Mouse (Mus musculus) MEL (cell line): ENCODE results near the gene Vrk3. TPM values are rescaled to one million over a fixed set of nuclear protein-coding genes. Genes with fewer than 3 reads are reported as not detected.

ENCODE experiments used
- DNase-seq: peaks from one replicate; pipeline ENCODE4 v3.0.0; 2011; ENCODE audit warnings: low read depth, low spot score
- H3K27ac ChIP-seq: 2 replicates; pipeline ENCODE4 v1.5.1; 2012; ENCODE audit warnings: low read depth, mild to moderate bottlenecking, control low read depth, low read length, moderate library complexity; ENCODE audit not compliant: control insufficient read depth
- H3K27me3 ChIP-seq, 2 experiments: fragments of 150-350 bp in 1 of 2; sonication (generic) in 1 of 2; 2 replicates each; pipeline ENCODE4 v1.6.1; 2012; ENCODE audit warnings: low read length in 2 of 2, mild to moderate bottlenecking in 2 of 2, improper control_type of control experiment in 1 of 2, moderate library complexity in 1 of 2; ENCODE audit not compliant: insufficient read depth in 2 of 2, control insufficient read depth in 1 of 2
- H3K36me3 ChIP-seq, 2 experiments: 2 replicates each; pipeline ENCODE4 v1.6.1; 2012 to 2014; ENCODE audit warnings: low read length in 2 of 2, improper control_type of control experiment in 1 of 2, inconsistent platforms in 1 of 2, mild to moderate bottlenecking in 1 of 2; ENCODE audit not compliant: insufficient read depth in 2 of 2, control insufficient read depth in 1 of 2
- H3K4me1 ChIP-seq, 2 experiments: fragments of 150-350 bp in 1 of 2; sonication (generic) in 1 of 2; 2 replicates each; pipeline ENCODE4 v1.6.1; 2012; ENCODE audit warnings: low read length in 2 of 2, improper control_type of control experiment in 1 of 2, mild to moderate bottlenecking in 1 of 2; ENCODE audit not compliant: insufficient read depth in 2 of 2, control insufficient read depth in 1 of 2
- H3K4me3 ChIP-seq, 2 experiments: fragments of 150-350 bp in 1 of 2; sonication (generic) in 1 of 2; 2 replicates each; pipeline ENCODE4 v1.5.1; 2012; ENCODE audit warnings: low read depth in 2 of 2, low read length in 2 of 2, mild to moderate bottlenecking in 2 of 2, moderate library complexity in 2 of 2, control low read depth in 1 of 2, improper control_type of control experiment in 1 of 2; ENCODE audit not compliant: control insufficient read depth in 1 of 2, insufficient read depth in 1 of 2
- H3K79me2 ChIP-seq: 2 replicates; pipeline ENCODE4 v1.6.1; 2012; ENCODE audit warnings: mild to moderate bottlenecking, low read length, moderate library complexity; ENCODE audit not compliant: control insufficient read depth, poor library complexity, insufficient read depth
- H3K9ac ChIP-seq: 2 replicates; pipeline ENCODE4 v1.6.1; 2012; ENCODE audit warnings: low read depth, mild to moderate bottlenecking, control low read depth, low read length, moderate library complexity; ENCODE audit not compliant: control insufficient read depth, poor library complexity, severe bottlenecking
- H3K9me3 ChIP-seq: fragments of 150-350 bp; sonication (generic); replicated peaks from 2 replicates; pipeline ENCODE4 v1.6.1; 2012; ENCODE audit warnings: mild to moderate bottlenecking, low read length, improper control_type of control experiment, moderate library complexity; ENCODE audit not compliant: insufficient read depth
- CHD2 ChIP-seq: IDR thresholded peaks from 2 replicates; pipeline ENCODE4 v1.6.1; 2011; ENCODE audit warnings: low read length, improper control_type of control experiment
- CTCF ChIP-seq, 3 experiments: IDR thresholded peaks in 2 of 3; conservative IDR thresholded peaks in 1 of 3; 2 replicates each; pipeline ENCODE4 v1.5.1; 2011 to 2012; ENCODE audit warnings: low read length in 3 of 3, low read depth in 2 of 3, mild to moderate bottlenecking in 2 of 3, improper control_type of control experiment in 1 of 3, inconsistent platforms in 1 of 3, mixed read lengths in 1 of 3, moderate library complexity in 1 of 3; ENCODE audit not compliant: control insufficient read depth in 1 of 3, insufficient read depth in 1 of 3, poor library complexity in 1 of 3, severe bottlenecking in 1 of 3
- E2F4 ChIP-seq: IDR thresholded peaks from 2 replicates; pipeline ENCODE4 v1.6.1; 2011; ENCODE audit warnings: low read depth, low read length, improper control_type of control experiment, borderline replicate concordance
- EP300 ChIP-seq, 2 experiments: IDR thresholded peaks; 2 replicates each; pipeline ENCODE4 v1.6.1; 2011; ENCODE audit warnings: improper control_type of control experiment in 2 of 2, low read length in 2 of 2, low read depth in 1 of 2, mild to moderate bottlenecking in 1 of 2
- GATA1 ChIP-seq: IDR thresholded peaks from 2 replicates; pipeline ENCODE4 v1.6.1; 2011; ENCODE audit warnings: low read depth, low read length, improper control_type of control experiment
- MAZ ChIP-seq: IDR thresholded peaks from 2 replicates; pipeline ENCODE4 v1.6.1; 2012; ENCODE audit warnings: low read depth, mild to moderate bottlenecking, inconsistent platforms, low read length, improper control_type of control experiment
- MXI1 ChIP-seq: IDR thresholded peaks from 2 replicates; pipeline ENCODE4 v1.6.1; 2011; ENCODE audit warnings: mild to moderate bottlenecking, low read depth, low read length, improper control_type of control experiment
- NRF1 ChIP-seq: IDR thresholded peaks from 2 replicates; pipeline ENCODE4 v1.6.1; 2014; ENCODE audit warnings: low read depth, mild to moderate bottlenecking, inconsistent platforms, low read length, improper control_type of control experiment, moderate library complexity; ENCODE audit not compliant: poor library complexity, insufficient read depth, severe bottlenecking
- SIN3A ChIP-seq: IDR thresholded peaks from 2 replicates; pipeline ENCODE4 v1.6.1; 2012; ENCODE audit warnings: low read length, improper control_type of control experiment, inconsistent platforms
- SMC3 ChIP-seq: IDR thresholded peaks from 2 replicates; pipeline ENCODE4 v1.6.1; 2011; ENCODE audit warnings: low read depth, low read length, improper control_type of control experiment
- TAL1 ChIP-seq: IDR thresholded peaks from 2 replicates; pipeline ENCODE4 v1.6.1; 2012; ENCODE audit warnings: mild to moderate bottlenecking, inconsistent platforms, low read length, moderate library complexity, mixed read lengths
- TCF12 ChIP-seq: IDR thresholded peaks from 2 replicates; pipeline ENCODE4 v1.6.1; 2014; ENCODE audit warnings: low read depth, mild to moderate bottlenecking, inconsistent platforms, low read length, improper control_type of control experiment, moderate library complexity
- UBTF ChIP-seq: IDR thresholded peaks from 2 replicates; pipeline ENCODE4 v1.6.1; 2012; ENCODE audit warnings: low read depth, mild to moderate bottlenecking, inconsistent platforms, low read length, improper control_type of control experiment, moderate library complexity, borderline replicate concordance; ENCODE audit not compliant: insufficient read depth
- USF1 ChIP-seq: IDR thresholded peaks from 2 replicates; pipeline ENCODE4 v1.6.1; 2014; ENCODE audit warnings: low read depth, mild to moderate bottlenecking, inconsistent platforms, low read length, improper control_type of control experiment, moderate library complexity
- ZMIZ1 ChIP-seq: IDR thresholded peaks from 2 replicates; pipeline ENCODE4 v1.6.1; 2012; ENCODE audit warnings: low read depth, mild to moderate bottlenecking, inconsistent platforms, low read length, improper control_type of control experiment, moderate library complexity
- ZNF384 ChIP-seq: IDR thresholded peaks from 2 replicates; pipeline ENCODE4 v1.6.1; 2012; ENCODE audit warnings: low read depth, mild to moderate bottlenecking, inconsistent platforms, low read length, improper control_type of control experiment
- polyA plus RNA-seq, 2 experiments: library from polyadenylated mRNA; stranded (reverse) in 1 of 2; unstranded in 1 of 2; fragments of >175 nt in 1 of 2; fragments of >200 nt in 1 of 2; gene quantifications; 2 replicates each; pipeline versions ENCODE4 v1.2.1 to v1.2.4; 2012; ENCODE audit warnings: low replicate concordance in 2 of 2, low read depth in 1 of 2; ENCODE audit not compliant: insufficient read length in 2 of 2, insufficient read depth in 1 of 2, missing spikeins in 1 of 2
- total RNA-seq: library from RNA; depleted of rRNA; stranded (reverse); fragments of 300-350 nt; gene quantifications from 2 replicates; pipeline ENCODE4 v1.2.3, GENCODE M21; 2012

The Vrk3 gene
- total and polyA plus RNA-seq, 3 experiments = 24.9 to 55.6 TPM; not detected in 1

GRCm38 (mm10) chr7:44770046-44770578, 21.9 kb downstream of the Vrk3 start:
- H3K9me3 ChIP-seq = no peaks in the 10 kb centered on the region
- no peaks in the 10 kb centered on the region for H3K27me3 ChIP-seq
- DNase-seq = peak; percentile 81
- no peak overlapping the region for H3K4me3 ChIP-seq
- H3K79me2 ChIP-seq = no peaks in the 10 kb centered on the region
- peaks cover 0 to 2% of the 10 kb centered on the region in 2 experiments; a peak in 1 of 4 replicates for H3K4me1 ChIP-seq
- no peak overlapping the region for H3K9ac ChIP-seq
- TF ChIP-seq ZMIZ1 = no peak
- TF ChIP-seq NRF1 = no peak
- peak; percentile 100 for TF ChIP-seq SIN3A
- peak; percentile 99 for TF ChIP-seq MXI1
- H3K27ac ChIP-seq = no peak overlapping the region
- peaks cover 0 to 4% of the 10 kb centered on the region in 2 experiments; a peak in 1 of 4 replicates for H3K36me3 ChIP-seq

- peak; percentile 51 for DNase-seq
- TF ChIP-seq UBTF = no peak
- peak; percentile 72 for TF ChIP-seq TAL1
- peak; percentile 29 to 68; a peak in 3 of 4 replicates for TF ChIP-seq EP300 (IDR thresholded peaks at IDR 0.05; ENCODE audit: low read depth in 1 of 2, low read length in 2 of 2)
- TF ChIP-seq ZNF384 = no peak
- peak; percentile 77 for TF ChIP-seq TCF12
- peak; percentile 44; the same call in 1 of the 2 replicates for TF ChIP-seq GATA1
- TF ChIP-seq MAZ = no peak
- H3K4me1 ChIP-seq = peaks cover 0 to 2% of the 10 kb centered on the region in 2 experiments; a peak in 1 of 4 replicates
- no peaks in the 10 kb centered on the region for H3K27me3 ChIP-seq
- H3K36me3 ChIP-seq = peaks cover 0 to 4% of the 10 kb centered on the region in 2 experiments; a peak in 1 of 4 replicates
- no peak overlapping the region for H3K27ac ChIP-seq
- H3K4me3 ChIP-seq = no peak overlapping the region
- H3K9me3 ChIP-seq = no peaks in the 10 kb centered on the region
- H3K9ac ChIP-seq = no peak overlapping the region
- H3K79me2 ChIP-seq = no peaks in the 10 kb centered on the region
Measured at GRCm38 (mm10) chr7:44772591-44773204, 24.5 kb downstream of the Vrk3 start.

GRCm38 (mm10) chr7:44776849-44777498, 28.8 kb downstream of the Vrk3 start:
- Histone ChIP-seq H3K9ac (no peak overlapping the region), H3K4me1 (peaks cover 0 to 2% of the 10 kb centered on the region in 2 experiments; a peak in 1 of 4 replicates), H3K27ac (no peak overlapping the region), H3K4me3 (no peak overlapping the region), H3K36me3 (peaks cover 0 to 4% of the 10 kb centered on the region in 2 experiments; a peak in 1 of 4 replicates), H3K79me2 (no peaks in the 10 kb centered on the region), H3K9me3 (no peaks in the 10 kb centered on the region), H3K27me3 (no peaks in the 10 kb centered on the region)
- no peak for DNase-seq
- TF ChIP-seq SMC3 = no peak
- TF ChIP-seq SIN3A = no peak
- no peak for TF ChIP-seq USF1
- TF ChIP-seq MAZ = no peak
- no peak for TF ChIP-seq CHD2
- TF ChIP-seq CTCF (IDR thresholded peaks at IDR 0.05 in 2 of 3, conservative IDR thresholded peaks at IDR 0.05 in 1 of 3; ENCODE audit: control insufficient read depth in 1 of 3, insufficient read depth in 1 of 3, low read depth in 2 of 3, low read length in 3 of 3, poor library complexity in 1 of 3, severe bottlenecking in 1 of 3) = no peak
- TF ChIP-seq E2F4 = no peak
- TF ChIP-seq TCF12 = no peak
- TF ChIP-seq ZMIZ1 = no peak
- no peak for TF ChIP-seq EP300 (IDR thresholded peaks at IDR 0.05; ENCODE audit: low read depth in 1 of 2, low read length in 2 of 2)
